Mouse (Mus musculus): Measurements from ENCODE around the gene Irf4. TPM values are rescaled to one million over a fixed set of nuclear protein-coding genes. Genes with fewer than 3 reads are reported as not detected.

Gene Irf4
- polyA plus RNA-seq, 1 experiment from 2014 or later, result 0.10 TPM

DNA sequence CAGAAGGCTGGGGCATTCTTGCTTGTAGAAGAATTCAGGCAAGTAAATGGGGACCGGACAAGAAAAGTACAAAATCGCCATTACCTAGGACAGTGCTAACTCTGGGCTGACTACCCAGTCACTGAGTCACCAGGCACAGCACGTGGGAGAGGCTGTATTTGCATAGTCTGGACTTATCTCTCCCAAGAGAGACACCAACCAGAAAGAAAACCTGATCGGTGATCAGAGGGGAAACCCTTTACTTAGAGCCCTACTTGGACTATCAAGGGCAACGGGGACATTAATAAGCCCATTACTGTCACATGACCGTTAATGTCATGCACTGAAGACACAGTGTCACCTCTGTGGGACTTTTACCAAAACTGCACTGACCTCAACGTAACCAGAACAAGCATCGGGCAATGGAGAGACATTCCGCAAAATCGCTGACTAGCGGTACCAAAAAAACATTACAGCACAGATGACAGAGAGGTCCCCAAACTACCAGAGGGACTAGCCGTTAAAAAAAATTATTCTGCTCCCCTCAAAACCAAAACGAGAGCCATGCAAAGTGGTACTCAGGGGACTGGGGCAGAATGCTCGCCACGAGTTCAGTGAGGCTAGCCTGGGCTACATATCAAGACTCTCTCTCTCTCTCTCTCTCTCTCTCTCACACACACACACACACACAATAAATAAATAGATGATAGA, 18.8 kb upstream of the Irf4 start:
- ATAC-seq, result no peak
- WGBS, result 86% methylated on average over 15 of the region's 15 CpGs
- H3K36me3 ChIP-seq (ENCODE audit: control insufficient read depth, insufficient read depth, low read length), result no peaks in the 10 kb centered on the region
- H3K4me3 ChIP-seq (ENCODE audit: low read depth, low read length), result no peak overlapping the region
- H3K4me1 ChIP-seq (ENCODE audit: control insufficient read depth, insufficient read depth, low read length), result no peaks in the 10 kb centered on the region
- no peak overlapping the region for H3K4me2 ChIP-seq (ENCODE audit: low read length)
- no peaks in the 10 kb centered on the region for H3K27me3 ChIP-seq (ENCODE audit: control insufficient read depth, insufficient read depth, low read depth, low read length)
- H3K9me3 ChIP-seq (replicated peaks; ENCODE audit: control insufficient read depth, low read length, poor library complexity, severe bottlenecking), result no peaks in the 10 kb centered on the region
- H3K27ac ChIP-seq (ENCODE audit: low read length), result no peak overlapping the region
- no peak overlapping the region for H3K9ac ChIP-seq (ENCODE audit: low read depth, low read length)

DNA sequence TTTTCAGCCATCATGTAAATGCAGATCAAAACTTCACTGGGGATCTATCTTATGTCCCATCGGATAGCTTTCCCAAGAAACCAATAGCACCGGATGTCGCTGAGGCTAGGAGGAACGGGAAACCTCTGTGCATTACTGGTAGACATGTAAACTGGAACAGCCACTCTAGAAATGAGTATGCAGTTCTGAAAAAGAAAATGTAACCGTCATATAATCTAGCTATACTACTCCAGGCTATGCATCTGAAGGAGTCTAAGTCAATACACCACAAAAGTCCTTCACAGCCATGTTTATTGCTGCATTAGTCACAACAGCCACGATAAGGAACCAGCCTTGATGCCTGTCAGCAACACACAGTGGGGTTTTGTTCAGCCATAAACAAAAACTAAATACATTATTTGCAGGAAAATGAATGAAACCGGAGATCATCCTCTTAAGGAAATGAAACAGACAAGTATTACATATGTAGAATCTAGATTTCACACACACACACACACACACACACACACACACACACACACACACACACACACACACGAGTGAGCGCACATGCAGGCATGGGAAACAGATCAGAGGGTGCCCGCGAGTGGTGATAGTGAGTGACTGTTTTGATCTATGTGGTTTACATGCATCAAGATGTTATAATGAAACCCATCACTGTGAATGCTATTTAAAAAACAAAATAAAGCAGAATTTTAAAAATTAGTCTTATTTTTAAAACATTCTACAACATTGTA, 16.1 kb upstream of the Irf4 start:
- 83% methylated on average over 11 of the region's 11 CpGs for WGBS
- H3K27me3 ChIP-seq (ENCODE audit: control insufficient read depth, insufficient read depth, low read depth, low read length), result no peaks in the 10 kb centered on the region
- H3K9me3 ChIP-seq (replicated peaks; ENCODE audit: control insufficient read depth, low read length, poor library complexity, severe bottlenecking), result no peaks in the 10 kb centered on the region
- no peak overlapping the region for H3K4me2 ChIP-seq (ENCODE audit: low read length)
- no peaks in the 10 kb centered on the region for H3K36me3 ChIP-seq (ENCODE audit: control insufficient read depth, insufficient read depth, low read length)
- no peaks in the 10 kb centered on the region for H3K4me1 ChIP-seq (ENCODE audit: control insufficient read depth, insufficient read depth, low read length)
- no peak overlapping the region for H3K9ac ChIP-seq (ENCODE audit: low read depth, low read length)
- H3K4me3 ChIP-seq (ENCODE audit: low read depth, low read length), result no peak overlapping the region
- no peak overlapping the region for H3K27ac ChIP-seq (ENCODE audit: low read length)
- no peak for ATAC-seq

DNA sequence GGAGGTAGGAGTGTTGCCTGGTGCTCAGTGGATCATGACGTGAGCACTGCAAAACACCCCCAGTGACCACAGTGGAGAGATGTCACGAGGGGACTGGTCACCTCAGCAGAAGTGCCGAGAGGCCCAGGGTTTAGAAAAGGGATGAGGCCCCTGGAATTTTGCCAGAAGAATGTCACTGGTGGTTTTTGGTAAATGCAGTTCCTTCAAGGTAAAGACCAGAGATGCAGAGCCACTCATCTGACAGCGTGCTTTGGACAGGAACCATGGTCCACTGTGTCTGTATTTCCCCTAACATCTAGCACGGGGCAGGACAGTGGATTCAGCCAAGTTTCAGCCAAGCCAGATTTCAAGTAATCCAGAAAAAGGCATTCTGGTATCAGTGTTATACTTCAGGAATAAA, 12.3 kb upstream of the Irf4 start:
- ATAC-seq, result no peak
- Histone ChIP-seq H3K4me2 (ENCODE audit: low read length) (no peak overlapping the region), H3K9ac (ENCODE audit: low read depth, low read length) (no peak overlapping the region), H3K4me1 (ENCODE audit: control insufficient read depth, insufficient read depth, low read length) (no peaks in the 10 kb centered on the region), H3K4me3 (ENCODE audit: low read depth, low read length) (no peak overlapping the region), H3K36me3 (ENCODE audit: control insufficient read depth, insufficient read depth, low read length) (no peaks in the 10 kb centered on the region), H3K27me3 (ENCODE audit: control insufficient read depth, insufficient read depth, low read depth, low read length) (no peaks in the 10 kb centered on the region), H3K27ac (ENCODE audit: low read length) (no peak overlapping the region), H3K9me3 (replicated peaks; ENCODE audit: control insufficient read depth, low read length, poor library complexity, severe bottlenecking) (no peaks in the 10 kb centered on the region)
- 89% methylated on average over 5 of the region's 5 CpGs for WGBS

DNA sequence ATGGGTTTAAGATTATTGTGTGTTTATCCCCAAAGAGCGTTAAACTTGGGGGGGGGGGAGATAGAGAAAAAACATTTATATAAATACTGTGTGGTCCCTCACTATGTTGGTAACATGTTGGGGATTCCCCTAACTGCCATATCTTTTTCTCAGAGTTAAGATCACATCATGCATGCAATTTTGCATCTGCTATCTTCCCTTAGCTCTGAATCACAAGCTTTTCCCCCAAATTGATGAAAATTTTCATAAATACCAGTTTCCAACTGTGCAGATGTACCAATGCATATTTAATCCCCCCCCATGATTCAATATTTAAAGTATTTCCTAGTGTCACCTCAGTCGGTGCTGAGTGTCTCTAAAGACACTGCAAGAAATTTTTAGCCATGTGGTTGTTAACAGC, 11.8 kb upstream of the Irf4 start:
- no peaks in the 10 kb centered on the region for H3K9me3 ChIP-seq (replicated peaks; ENCODE audit: control insufficient read depth, low read length, poor library complexity, severe bottlenecking)
- H3K4me1 ChIP-seq (ENCODE audit: control insufficient read depth, insufficient read depth, low read length), result no peaks in the 10 kb centered on the region
- no peaks in the 10 kb centered on the region for H3K36me3 ChIP-seq (ENCODE audit: control insufficient read depth, insufficient read depth, low read length)
- H3K4me2 ChIP-seq (ENCODE audit: low read length), result no peak overlapping the region
- H3K27ac ChIP-seq (ENCODE audit: low read length), result no peak overlapping the region
- ATAC-seq, result no peak
- no peak overlapping the region for H3K9ac ChIP-seq (ENCODE audit: low read depth, low read length)
- 85% methylated on average over 2 of the region's 2 CpGs for WGBS
- H3K4me3 ChIP-seq (ENCODE audit: low read depth, low read length), result no peak overlapping the region
- no peaks in the 10 kb centered on the region for H3K27me3 ChIP-seq (ENCODE audit: control insufficient read depth, insufficient read depth, low read depth, low read length)

DNA sequence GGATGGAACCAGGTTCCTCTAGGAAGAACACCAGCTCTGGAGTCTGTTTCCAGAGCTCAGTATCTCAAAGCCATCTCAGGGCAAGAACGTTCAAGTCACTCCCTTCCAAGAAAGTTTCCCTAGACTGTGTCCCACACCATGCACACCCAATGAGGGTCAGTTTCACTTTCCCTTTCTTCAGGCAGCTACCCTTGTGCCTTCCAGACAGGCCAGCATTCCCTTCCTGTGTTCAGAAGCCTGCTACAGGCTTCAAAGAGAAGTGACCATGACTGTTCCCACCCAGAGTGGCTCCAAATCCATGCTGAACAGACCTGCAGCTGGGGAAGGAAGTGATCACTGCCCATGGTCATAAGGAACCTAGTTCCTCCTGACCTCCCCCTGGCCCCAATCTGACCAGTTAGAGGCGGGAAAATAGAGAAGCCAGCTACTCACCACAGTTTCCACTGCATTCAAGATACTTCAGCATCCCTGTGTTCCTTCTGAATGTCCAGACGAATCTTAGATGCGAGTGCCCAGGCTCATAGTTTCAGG, 10.7 kb upstream of the Irf4 start:
- Histone ChIP-seq H3K4me1 (ENCODE audit: control insufficient read depth, insufficient read depth, low read length) (no peaks in the 10 kb centered on the region), H3K9me3 (replicated peaks; ENCODE audit: control insufficient read depth, low read length, poor library complexity, severe bottlenecking) (no peaks in the 10 kb centered on the region), H3K27ac (ENCODE audit: low read length) (no peak overlapping the region), H3K27me3 (ENCODE audit: control insufficient read depth, insufficient read depth, low read depth, low read length) (no peaks in the 10 kb centered on the region), H3K9ac (ENCODE audit: low read depth, low read length) (no peak overlapping the region), H3K4me2 (ENCODE audit: low read length) (no peak overlapping the region), H3K4me3 (ENCODE audit: low read depth, low read length) (no peak overlapping the region), H3K36me3 (ENCODE audit: control insufficient read depth, insufficient read depth, low read length) (no peaks in the 10 kb centered on the region)
- no peak for ATAC-seq
- whole genome bisulfite sequencing, result 78% methylated on average over 4 of the region's 4 CpGs

DNA sequence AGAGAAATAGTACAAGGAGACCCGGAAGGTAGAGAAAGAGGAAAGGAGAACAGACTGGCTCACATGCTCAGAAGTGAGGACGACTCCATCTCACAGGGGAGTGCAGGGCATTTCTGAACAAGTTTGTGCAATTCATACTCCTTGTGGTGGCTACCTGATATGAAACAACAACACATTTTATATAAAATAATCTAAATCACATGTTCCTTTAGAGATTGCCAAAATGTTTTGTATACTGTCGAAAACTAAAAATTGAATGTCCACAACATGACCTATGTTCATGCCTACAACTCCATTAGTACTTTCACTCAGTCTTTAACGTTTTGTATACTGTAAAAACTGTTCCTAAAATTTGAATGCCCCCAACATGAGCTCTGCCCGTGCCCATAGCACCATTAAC, 7.9 kb upstream of the Irf4 start:
- Histone ChIP-seq H3K4me1 (ENCODE audit: control insufficient read depth, insufficient read depth, low read length) (no peaks in the 10 kb centered on the region), H3K9me3 (replicated peaks; ENCODE audit: control insufficient read depth, low read length, poor library complexity, severe bottlenecking) (no peaks in the 10 kb centered on the region), H3K4me2 (ENCODE audit: low read length) (no peak overlapping the region), H3K27me3 (ENCODE audit: control insufficient read depth, insufficient read depth, low read depth, low read length) (no peaks in the 10 kb centered on the region), H3K36me3 (ENCODE audit: control insufficient read depth, insufficient read depth, low read length) (no peaks in the 10 kb centered on the region), H3K4me3 (ENCODE audit: low read depth, low read length) (no peak overlapping the region), H3K27ac (ENCODE audit: low read length) (no peak overlapping the region), H3K9ac (ENCODE audit: low read depth, low read length) (no peak overlapping the region)
- WGBS, result 76% methylated on average over 5 of the region's 5 CpGs
- ATAC-seq, result no peak

DNA sequence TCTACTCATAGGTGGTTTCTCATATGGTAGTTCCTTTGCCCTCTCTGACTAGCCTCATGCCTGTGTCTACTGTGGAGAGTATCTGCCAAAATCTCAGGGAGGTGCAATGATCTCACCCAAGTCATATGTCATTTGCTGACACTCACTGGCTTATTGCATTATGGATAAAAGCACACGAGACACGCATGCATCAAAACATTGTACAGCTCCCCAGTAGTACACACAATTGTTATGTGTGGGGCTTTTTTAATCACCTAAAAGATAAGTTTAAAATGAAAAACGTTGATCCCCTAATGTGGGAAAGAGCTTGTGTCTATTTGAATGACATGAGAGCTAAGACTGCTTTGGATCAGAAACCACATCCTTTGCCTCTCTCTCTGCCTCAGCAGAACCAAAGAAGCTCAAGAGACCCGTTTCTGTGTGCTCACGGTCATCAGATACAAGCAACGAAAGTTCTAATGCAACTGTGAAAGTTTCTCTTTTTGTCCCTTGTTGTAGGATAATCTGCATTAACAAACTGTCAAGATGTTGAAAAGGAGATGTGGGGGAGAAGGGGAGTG, 6.5 kb upstream of the Irf4 start:
- H3K9ac ChIP-seq (ENCODE audit: low read depth, low read length), result no peak overlapping the region
- 74% methylated on average over 6 of the region's 6 CpGs for WGBS
- H3K4me3 ChIP-seq (ENCODE audit: low read depth, low read length), result no peak overlapping the region
- no peak overlapping the region for H3K27ac ChIP-seq (ENCODE audit: low read length)
- no peaks in the 10 kb centered on the region for H3K36me3 ChIP-seq (ENCODE audit: control insufficient read depth, insufficient read depth, low read length)
- no peak overlapping the region for H3K4me2 ChIP-seq (ENCODE audit: low read length)
- no peaks in the 10 kb centered on the region for H3K4me1 ChIP-seq (ENCODE audit: control insufficient read depth, insufficient read depth, low read length)
- H3K9me3 ChIP-seq (replicated peaks; ENCODE audit: control insufficient read depth, low read length, poor library complexity, severe bottlenecking), result no peaks in the 10 kb centered on the region
- H3K27me3 ChIP-seq (ENCODE audit: control insufficient read depth, insufficient read depth, low read depth, low read length), result peaks cover 7% of the 10 kb centered on the region
- ATAC-seq, result no peak

DNA sequence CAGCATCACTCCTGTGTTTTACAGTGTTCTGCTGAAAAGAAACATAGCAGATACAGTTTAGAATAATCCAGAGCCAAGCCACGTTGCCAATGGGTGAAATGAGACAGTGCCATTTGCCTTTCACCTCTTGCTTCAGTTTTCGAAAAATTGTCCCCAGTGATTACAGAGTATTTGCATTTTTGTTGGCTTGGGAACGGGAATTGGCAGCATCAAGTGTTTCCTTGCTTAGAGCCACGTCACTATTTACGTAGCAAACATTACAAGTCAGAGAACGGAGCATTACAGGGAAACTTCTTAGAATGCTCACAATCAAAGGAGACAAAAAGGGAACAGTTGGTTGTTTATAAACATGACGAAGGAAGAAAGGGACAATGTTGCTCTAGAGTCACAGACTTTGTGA, 3.9 kb upstream of the Irf4 start:
- Histone ChIP-seq H3K9me3 (replicated peaks; ENCODE audit: control insufficient read depth, low read length, poor library complexity, severe bottlenecking) (no peaks in the 10 kb centered on the region), H3K27me3 (ENCODE audit: control insufficient read depth, insufficient read depth, low read depth, low read length) (peaks cover 28% of the 10 kb centered on the region), H3K4me2 (ENCODE audit: low read length) (no peak overlapping the region), H3K36me3 (ENCODE audit: control insufficient read depth, insufficient read depth, low read length) (no peaks in the 10 kb centered on the region), H3K9ac (ENCODE audit: low read depth, low read length) (no peak overlapping the region), H3K4me1 (ENCODE audit: control insufficient read depth, insufficient read depth, low read length) (peaks cover 14% of the 10 kb centered on the region), H3K4me3 (ENCODE audit: low read depth, low read length) (no peak overlapping the region), H3K27ac (ENCODE audit: low read length) (no peak overlapping the region)
- WGBS, result 79% methylated on average over 7 of the region's 7 CpGs
- ATAC-seq, result no peak

DNA sequence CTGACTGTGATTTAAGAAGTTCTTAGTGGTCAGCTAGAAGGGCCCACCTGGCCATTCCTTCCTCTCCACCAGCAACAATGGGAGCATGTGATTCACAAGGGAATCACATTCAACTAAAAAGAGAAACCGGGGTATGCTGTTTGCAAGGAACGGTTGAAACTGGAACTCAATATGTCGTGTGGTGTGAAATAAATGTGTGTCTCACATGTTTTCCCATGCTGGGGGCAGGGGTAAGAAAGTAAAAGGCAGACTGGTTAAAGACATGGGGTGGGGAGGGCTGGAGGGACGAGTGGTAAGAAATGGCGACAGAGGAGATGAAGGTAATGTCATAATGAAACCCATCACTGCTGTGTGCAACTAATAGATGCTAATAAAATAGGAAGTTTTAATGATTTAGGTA, 2.0 kb upstream of the Irf4 start:
- ATAC-seq, result no peak
- Histone ChIP-seq H3K27ac (ENCODE audit: low read length) (no peak overlapping the region), H3K27me3 (ENCODE audit: control insufficient read depth, insufficient read depth, low read depth, low read length) (peaks cover 46% of the 10 kb centered on the region), H3K9ac (ENCODE audit: low read depth, low read length) (no peak overlapping the region), H3K4me1 (ENCODE audit: control insufficient read depth, insufficient read depth, low read length) (peaks cover 21% of the 10 kb centered on the region), H3K9me3 (replicated peaks; ENCODE audit: control insufficient read depth, low read length, poor library complexity, severe bottlenecking) (no peaks in the 10 kb centered on the region), H3K4me2 (ENCODE audit: low read length) (no peak overlapping the region), H3K4me3 (ENCODE audit: low read depth, low read length) (no peak overlapping the region), H3K36me3 (ENCODE audit: control insufficient read depth, insufficient read depth, low read length) (no peaks in the 10 kb centered on the region)
- WGBS, result 80% methylated on average over 5 of the region's 5 CpGs
